Mouse (Mus musculus) cerebellum, postnatal 4 days (tissue): Measurements from ENCODE around the gene Tprn.

Experiments
- DNase-seq, 2 experiments: peaks; one replicate each; pipeline ENCODE4 v3.0.0; 2022; ENCODE audit warnings: low spot score in 2 of 2, mixed read lengths in 1 of 2

Tprn gene

DNA sequence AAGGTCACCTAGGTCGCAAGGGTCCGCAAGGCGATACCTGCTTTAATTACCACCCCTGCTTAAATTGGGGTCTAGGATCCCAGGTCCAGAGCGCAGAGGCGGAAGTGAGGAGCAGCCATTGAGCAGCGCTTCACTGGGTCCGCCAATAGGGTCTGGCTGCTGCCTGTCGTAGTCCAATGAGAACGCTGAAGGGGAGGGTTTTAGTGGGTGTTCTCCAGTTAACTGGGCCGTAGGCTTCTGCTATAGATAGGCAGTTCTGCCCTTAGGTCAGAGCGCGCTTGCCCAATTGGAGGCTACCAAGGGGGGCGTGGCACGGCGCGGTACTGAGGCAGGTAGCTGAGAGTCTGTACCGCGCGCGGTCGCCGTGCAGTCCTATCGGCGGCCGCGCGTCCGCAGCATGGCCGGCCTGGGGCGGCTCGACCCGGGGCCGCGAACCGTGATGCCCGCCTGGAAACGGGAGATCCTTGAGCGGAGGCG lies at the start of gene Tprn:
Gene Tprn, plus strand, starts transcription at position 328 of the 477 bp plus-strand sequence.
- DNase-seq, result peak; percentile 79 to 92

DNA sequence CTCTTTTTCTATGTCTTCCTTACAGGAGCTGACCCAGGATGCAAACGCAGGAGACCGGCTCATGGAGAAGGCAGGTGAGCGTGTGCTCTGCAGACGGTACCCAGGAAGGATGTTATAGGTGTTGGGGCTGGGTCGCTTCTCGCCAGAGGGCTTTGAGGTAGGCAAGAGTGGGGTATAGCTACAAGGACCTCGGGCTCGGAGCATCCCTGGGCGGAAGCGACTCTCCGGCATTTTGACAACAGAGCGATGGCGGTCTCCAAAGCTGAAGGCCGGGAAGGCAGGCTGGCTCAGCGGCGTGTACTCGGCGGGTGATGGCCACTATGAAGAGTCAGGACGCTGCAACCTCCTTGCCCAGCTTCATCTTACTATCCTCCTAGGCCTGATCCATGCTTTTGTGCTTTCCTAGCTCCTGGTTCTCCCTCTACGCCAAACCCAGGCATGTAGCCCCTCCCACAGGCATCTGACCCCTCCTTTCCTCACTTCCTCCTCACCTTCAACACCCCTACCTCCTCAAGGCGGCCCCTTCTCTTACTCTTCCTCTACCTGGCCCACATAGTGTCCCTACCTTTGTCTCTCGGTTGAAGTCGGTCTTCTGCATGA lies 49.1 kb upstream of the Tprn start:
- no peak for DNase-seq

DNA sequence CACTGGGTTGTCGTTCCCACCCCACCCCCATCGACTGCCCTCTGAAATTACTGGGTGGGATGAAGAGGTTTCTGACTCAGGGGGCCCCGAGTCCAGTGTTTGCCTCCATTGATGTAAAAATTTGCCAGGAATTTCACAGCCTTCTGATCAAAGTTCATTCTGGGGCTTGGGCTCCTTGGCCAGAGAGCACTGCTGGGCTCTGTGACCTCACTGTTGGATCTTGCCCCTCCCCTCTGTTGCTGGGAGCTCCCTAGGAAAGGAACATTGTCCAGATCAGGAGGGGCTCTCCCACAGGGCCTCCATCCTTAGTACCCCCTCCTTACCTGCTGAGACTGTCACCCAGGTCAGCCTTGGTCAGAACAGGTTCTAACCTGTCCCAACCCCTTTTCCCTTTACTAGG lies 48.0 kb upstream of the Tprn start, which contains the start of gene Stpg3:
Gene Stpg3, minus strand, starts transcription at position 194 of the 400 bp plus-strand sequence.
- DNase-seq, result no peak

DNA sequence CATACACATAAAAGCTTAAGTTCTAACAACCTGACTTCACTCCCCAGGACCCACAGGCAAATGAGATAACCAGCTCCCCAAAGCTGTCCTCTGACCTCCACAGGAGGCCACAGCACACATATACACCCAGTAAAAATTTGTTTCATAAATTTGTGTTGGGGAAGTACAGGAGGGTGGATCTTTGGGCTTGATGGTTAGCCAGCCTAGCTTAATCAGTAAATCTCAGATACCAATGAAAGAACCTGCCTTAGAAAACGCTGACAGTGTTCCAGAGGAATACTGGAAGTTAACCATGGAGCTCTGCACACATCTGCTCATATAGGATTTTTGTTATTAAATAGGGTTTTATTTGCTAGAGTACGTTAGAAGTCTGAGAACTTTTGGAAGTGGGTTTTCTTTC lies 44.8 kb upstream of the Tprn start:
- DNase-seq, result no peak

DNA sequence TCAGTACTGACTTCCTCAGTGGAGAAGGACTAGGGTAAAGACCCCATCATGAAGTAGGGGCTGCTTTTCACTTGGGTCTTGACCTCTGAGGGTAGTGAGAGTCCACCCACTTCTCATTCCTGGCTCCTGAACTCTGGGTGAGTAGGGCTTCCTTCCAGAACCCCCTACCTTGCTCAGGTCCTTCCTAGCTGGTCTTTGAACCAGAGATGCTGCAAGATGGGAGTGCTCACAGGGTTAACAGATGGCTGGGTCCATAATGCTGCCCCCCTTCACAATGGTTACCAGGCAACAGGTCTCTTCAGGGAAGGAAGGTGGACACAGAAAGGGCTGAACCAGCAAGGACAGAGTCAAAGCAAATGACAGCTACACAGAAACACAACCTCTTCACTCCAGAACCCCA lies 44.0 kb upstream of the Tprn start, which contains the start of gene Fam166a:
Gene Fam166a, plus strand, starts transcription at position 301 of the 400 bp plus-strand sequence.
- DNase-seq, result no peak

DNA sequence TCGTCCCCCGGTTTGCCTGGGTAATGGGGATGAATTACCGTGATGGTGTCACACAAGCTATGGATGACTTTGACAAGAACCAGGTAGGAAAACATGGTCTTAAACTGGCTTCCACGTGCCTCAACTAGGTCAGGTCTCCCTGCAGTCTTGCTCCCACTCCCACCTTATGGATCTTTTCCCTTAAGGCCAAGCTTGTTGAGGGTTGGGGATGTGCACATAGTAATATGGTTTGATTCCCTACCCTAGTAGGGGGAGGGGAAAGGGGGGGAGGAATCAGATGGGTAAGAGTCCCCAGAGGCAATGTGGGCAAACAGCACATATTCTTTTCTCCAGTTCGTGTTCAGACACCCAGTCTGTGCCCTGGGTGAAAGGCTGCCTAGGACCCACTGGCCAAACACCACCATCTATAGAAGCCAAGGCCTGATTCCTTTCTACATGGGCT lies 41.1 kb upstream of the Tprn start:
- DNase-seq, result no peak

DNA sequence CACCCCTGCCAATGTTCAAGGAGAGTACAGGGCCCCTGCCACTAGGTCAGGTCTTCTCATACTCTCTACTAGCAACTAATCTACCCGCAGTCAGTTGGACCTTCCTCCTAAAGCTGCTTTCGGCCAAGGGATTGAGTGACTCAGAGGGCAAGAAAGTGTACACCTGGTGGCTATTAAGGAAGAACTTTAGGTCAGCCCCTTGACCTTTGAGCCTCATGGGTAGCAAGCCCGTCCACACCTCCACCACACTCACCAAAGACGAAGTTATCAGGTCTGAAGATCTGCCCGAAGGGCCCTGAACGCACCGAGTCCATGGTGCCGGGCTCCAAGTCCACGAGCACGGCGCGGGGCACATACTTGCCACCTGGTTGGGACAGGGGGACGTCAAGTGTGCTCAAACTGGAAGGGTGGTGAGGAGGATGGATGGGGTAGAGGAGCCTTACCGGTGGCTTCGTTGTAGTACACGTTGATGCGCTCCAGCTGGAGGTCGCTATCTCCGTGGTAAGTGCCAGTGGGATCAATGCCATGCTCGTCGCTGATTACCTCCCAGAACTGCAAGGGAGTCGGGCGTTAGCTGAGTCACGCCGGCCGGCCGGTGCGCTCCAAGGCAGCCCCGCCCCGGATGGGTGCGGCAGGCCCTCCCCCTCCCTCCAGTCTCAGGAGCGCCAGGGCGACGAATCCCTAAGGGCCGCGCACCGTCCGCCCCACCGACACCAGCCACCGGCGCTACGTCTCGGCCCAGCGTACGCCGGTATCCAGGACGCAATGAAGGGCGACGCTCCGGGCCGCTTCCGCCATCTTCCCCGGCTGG lies 38.5 kb upstream of the Tprn start:
- no peak for DNase-seq

DNA sequence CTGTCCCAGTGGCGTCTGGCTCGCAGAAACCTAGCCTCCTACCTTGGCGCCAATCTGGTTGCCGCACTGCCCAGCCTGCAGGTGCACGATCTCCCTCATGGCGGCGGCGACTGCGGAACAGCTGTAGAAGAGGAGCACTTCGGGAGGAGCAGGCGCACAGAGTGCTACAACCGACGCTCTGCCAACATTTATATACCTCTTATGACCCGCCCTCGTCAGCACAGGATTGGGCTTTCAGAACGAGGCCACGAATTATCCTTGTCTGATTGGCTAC lies 38.0 kb upstream of the Tprn start, which contains the start of gene Tubb4b:
Gene Tubb4b, minus strand, starts transcription at position 211 of the 274 bp plus-strand sequence.
- DNase-seq, result no peak

DNA sequence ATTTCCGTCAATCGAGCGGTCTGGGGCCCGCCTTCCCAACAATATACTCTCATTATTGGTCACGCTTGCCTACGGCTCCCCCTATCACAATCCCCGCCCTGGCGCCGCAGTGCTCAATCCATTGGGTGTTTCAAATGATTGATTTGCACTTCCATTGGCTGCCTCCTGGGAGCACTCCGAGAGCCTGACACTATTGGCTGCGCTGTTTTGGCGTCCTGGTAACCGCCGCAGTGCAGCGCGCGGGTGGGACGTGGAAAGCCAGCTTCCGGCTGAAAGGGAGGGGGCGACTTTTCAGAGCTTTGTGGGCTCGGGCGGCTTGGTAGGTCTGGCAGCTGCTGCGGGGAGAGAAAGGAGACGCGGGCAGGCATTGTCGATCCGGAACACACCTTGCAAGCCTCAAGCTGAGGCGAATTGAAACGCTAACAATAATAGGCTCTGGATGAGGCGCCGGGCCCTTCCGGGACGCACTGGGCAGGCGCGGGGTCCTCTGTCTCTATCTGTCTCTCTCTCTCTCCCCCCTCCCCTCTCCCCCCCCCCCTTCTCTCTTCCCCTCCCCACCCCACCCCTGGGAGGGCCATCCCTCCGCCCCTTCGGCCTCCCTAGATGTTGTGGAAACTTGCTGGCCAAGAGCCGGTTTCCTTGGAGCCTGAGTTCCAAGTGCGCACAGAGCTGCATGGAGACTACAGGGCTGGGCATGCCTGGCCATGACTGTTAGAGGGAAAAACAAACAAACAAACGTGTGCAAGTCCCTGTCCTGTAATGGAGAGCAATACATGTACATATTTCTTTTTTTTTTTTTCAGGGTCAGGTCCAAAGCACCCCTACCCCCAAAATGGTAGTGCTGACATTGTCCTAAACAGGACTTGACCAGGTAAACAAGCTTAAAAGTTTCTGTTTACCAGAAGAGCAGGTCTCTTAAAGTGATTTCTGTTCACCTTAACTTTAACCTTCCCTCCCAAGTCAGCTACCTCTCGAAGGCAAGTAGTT lies 37.4 kb upstream of the Tprn start:
- peak; percentile 92 to 95 for DNase-seq

DNA sequence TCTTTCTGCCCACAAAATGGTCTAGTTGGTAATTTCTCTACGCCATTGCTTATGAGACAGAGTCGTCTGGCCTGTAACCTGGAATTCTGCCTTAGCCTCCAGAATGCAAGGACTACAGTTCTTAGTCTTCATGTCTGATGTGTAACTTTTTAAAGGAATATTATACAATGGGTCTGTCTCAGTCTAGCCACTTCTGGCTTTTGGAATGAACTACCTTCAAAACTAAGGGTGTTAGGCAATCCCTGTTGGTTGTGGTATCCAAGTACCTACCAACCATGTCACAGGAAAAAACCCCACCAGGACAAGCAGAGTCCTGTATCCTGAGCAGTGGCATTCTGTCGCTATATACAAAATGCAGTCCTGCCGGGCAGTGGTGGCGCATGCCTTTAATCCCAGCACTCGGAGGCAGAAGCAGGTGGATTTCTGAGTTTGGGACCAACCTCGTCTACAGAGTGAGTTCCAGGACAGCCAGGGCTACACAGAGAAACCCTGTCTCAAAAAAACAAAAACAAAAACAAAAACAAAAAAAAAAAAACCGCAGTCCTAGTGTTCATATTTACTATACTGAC lies 36.5 kb upstream of the Tprn start:
- DNase-seq, result no peak

DNA sequence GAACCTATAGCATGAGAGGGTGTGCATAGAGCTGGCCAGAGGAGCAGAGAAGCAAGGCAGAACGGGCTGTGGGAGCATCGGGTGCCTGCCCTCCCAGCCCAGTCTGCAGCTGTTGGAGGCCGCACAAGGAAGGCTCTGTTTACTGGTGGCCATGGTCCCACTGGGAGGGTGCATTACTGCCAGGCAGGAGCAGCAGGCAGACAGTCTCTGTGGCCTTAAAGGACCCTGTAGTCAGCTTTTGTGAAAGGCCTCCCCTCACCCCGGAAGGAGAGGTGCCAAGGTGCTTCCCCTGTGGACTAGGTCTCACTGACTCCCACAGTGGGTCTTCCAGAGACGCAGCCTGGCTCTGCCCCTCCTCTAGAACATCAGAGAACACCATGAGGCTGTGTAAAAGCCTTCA lies 35.6 kb upstream of the Tprn start:
- DNase-seq, result peak in 1 of 2 experiments; percentile 10

DNA sequence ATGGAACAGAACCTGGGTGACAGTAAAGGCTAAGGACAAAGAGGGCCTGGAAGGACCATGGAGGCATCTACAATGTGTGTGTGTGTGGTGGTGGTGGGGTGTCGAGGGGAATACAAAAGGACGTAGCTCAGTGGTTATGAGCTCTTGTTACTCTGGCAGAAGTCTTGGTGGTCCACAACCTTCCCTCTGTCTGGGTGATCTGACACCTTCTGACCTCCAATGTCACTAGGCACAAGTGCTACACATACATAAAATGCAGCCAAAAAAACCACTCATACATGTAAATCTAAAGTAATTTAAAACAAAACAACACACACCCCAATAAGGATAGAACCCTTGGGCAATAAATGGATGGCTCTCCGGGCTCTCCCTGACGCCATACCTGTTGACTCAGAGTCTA lies 35.0 kb upstream of the Tprn start:
- no peak for DNase-seq

DNA sequence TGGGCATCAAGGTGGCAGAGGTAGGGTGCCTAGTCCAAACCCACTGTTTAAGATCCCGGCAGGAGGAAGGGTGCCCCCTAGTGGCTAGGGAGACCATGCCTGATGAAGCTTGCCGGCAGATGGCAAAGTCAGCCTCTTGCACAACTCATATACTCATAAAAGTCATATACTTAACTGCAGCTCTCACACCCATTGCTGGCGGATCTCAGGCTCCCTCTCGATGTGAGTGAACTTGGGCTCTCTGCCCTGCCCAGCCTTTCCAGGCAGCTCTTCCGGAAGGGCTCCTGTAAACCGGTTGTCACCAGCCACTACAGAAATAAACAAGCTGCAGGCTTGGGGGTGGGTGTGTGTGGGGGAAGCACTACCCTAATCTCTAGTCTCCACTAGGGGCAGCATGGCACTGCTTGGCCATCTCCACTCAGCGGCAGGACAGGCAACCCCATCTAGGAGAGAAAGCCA lies 34.0 kb upstream of the Tprn start:
- peak; percentile 64 to 80 for DNase-seq

DNA sequence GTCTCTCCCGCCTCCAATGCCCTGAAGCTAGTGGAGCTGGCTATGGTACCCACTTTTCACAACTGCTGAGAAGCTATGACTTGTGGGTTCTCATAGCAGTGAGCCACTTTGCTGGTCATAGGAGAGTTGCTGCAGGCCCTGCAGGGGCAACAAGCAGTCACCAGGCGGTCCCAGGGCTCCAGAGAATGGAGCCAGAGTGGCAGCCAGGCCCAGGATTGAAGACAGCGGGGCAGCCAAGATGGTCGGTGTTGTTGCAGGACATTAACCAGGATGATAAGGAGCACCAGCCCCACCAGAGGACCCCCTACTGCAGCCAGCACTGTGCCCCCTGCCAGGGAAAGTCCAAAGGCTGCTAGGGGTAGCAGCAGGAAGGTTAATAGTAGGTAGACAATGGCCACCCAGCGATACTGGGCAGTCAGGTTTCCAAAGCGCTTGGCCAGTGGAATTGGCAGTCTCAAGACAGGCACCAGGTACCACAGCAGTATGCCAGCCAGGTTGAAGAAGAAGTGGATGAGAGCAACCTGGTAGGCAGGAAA lies 33.4 kb upstream of the Tprn start:
- DNase-seq, result no peak

DNA sequence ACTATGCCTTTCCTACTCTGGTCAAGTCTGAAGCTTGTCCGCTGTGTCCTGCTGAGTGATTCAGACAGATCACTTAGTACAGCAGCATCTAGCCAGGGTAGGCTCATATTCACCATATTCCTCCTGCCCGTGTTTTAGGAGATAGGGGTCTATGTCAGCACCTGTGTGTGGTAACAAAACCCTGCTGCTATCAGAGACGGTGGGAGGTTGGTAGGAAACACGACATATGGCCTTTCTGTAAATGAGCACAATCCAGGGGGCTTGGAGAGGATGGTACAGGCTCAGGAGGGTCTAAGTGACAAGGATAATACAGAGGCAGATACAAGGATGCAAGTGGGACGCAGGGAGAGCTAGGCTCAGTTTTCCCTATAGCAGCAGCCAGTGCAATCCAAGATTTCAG lies 32.8 kb upstream of the Tprn start:
- no peak for DNase-seq

DNA sequence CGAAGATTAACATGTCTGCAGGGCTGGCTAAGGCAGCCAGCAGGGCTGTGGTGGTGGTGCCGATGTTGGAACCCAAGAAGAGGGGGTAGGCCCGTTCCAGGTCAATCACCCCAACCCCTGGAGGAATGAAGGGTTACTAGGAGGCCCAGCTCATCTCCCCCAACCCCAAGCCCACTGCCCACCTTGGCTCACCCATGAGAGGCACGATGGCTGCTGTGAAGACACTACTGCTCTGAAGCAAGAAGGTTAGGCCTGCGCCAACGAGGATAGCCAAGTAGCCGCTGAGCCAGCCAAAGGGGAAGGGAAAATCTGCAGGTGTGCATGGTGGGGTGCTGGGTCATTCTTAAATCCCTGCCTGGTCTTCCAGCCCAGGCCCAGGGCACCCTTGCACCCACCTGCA lies 31.8 kb upstream of the Tprn start:
- no peak for DNase-seq

DNA sequence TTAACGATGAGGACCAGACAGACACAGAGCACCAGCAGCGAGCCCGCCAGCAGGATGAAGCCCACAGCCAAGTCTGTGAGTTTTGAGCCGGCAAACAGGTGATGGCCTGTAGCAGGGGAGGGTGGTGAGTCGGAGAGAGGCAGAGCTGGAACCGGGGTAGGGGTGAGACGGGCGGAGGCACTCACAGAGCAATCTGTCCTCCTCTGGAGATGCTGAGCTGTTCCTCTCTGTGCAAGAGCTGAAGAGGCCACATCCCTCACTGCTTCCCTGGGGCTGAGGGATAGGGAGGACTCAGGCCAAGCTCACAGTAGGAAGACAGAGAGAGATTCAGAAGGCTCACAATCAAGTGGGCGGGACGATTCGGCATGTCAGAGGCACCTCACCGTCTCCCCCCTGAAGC lies 31.4 kb upstream of the Tprn start:
- no peak for DNase-seq

DNA sequence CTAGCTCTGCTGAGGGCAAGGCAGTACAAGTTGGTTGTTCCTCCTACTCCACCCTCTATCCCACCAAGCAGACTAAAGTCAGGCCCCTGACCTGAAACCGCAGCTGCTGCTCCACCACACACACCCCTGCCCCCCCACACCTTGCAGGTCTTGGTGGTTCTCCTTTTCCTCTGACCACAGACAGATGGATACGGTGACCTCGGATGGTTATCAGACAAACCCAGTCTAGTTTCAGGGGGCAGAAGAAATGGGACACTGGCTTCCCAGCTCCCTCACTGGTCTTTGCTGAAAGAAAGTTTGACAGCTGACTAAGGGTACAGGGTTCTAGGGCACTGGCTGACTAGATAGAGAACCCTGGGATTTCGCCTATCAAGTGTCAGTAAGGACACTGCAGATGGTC lies 29.0 kb upstream of the Tprn start:
- DNase-seq, result no peak

DNA sequence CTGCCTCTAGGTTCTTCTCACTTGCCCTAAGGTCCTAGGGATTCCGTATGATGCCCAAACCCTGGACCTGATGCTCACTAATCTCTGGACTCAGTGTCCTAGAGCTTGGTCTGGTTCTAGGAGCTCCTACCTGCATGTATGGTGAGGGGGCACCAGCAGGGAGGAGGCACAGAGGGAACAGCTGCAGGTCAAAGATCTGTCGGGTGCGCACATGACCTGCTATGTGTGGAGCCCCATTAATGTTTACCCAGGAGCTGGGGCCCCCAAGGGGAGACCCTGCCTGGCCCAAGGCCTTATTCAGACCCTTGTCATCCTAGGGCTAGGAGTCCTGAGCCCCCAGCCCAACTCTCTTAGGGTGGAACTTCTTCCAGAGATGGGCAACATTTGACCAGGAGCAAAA lies 28.4 kb upstream of the Tprn start, which contains the start of gene Slc34a3:
Gene Slc34a3, minus strand, starts transcription at position 315 of the 400 bp plus-strand sequence.
- DNase-seq, result no peak

DNA sequence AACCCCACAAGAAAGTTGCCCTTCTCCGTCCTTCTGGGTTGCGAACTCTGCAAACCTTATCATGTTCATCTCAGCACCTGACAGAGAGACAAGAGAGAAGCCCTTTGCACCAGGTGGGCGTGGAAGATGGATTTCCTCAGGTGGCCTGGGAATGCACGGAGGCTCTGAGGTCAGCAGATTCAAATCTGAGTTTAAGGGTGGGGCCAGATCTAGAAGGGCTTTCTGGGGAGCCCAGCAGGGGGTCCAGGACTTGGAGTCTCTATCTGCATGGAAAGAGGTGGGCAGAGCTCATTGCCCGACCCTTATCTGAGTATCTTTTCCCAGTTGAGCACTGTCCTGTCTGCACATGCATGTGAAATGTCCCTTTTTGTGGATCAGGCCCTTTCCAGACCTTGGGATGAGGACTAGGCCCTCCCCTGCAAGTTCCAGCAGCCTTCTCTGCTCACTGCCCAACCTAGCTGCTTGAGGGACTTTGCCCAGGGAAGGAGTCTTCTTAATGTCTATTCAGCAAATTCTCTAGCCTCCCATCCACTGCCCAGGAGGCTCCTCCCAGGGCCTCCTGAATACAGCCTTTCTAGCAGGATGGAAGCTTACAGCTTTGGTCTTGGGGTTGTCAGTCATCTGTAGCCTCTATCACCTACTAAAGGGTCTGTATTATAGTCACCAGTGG lies 27.7 kb upstream of the Tprn start:
- no peak for DNase-seq

DNA sequence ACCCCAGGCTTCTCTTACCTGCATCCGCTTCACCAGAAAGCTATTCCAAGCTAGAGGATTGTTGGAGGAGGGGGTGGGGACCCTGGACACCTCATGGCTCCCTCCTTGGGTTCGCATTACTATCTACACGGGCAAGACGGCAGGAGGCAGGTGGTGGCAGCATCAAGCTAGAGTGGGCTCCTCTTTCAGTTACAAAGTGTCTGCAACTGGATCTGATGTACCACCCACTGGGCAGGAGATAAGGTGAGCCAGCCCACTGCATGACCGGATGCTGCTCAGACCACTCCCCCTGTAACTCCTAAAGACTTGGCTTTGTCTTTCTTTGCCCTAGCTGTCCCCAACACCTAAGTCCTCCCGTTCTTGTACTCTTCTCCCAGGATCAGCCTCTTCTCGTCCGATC lies 25.8 kb upstream of the Tprn start, which contains the start of gene Rnf224:
Gene Rnf224, minus strand, starts transcription at position 174 of the 400 bp plus-strand sequence.
- DNase-seq, result no peak
